Mouse (Mus musculus) testis, adult 2 months (tissue): Measurements from ENCODE around the gene Olfr1391.
"Not testable (repeated sequence)": the region's sequence is repeated elsewhere in the genome, so short reads cannot be mapped to it uniquely, and the experiment has no call there.

Experiments used
- CTCF ChIP-seq: fragments of 200-500 bp; IDR thresholded peaks from 2 replicates; pipeline ENCODE4 v1.5.1; 2012; ENCODE audit warnings: low read depth, mild to moderate bottlenecking, inconsistent platforms, low read length, moderate library complexity; ENCODE audit not compliant: control insufficient read depth, insufficient read depth, insufficient replicate concordance
- POLR2A ChIP-seq: fragments of 200-500 bp; IDR thresholded peaks from 2 replicates; pipeline ENCODE4 v1.6.1; 2012; ENCODE audit warnings: low read depth, mild to moderate bottlenecking, inconsistent platforms, low read length, moderate library complexity; ENCODE audit not compliant: control insufficient read depth

GRCm38 (mm10) chr11:49308547-49308946 is 14.0 kb upstream of the Olfr1391 start:
- not testable (repeated sequence) for TF ChIP-seq POLR2A, CTCF
